Mouse (Mus musculus): ENCODE results near the gene Kcnj8.

DNA sequence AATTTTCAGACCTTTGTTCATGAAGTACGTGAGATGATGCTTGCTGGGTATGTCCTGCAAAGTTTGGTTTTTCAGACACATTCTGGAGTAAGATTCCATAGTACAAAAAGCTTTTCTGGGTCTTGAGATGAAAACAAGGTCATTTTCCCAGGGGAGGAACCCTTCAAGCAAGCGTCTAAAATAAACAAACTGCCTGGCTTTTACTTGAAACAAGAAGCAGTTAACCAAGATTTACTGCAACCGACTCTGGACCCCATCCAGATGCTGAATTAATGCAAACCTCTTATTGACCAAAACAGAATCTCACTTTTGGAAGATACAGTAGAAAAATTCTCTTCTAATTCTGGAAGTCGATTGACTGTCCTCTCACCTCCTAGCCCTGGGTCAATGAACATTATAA is 20.5 kb downstream of the Kcnj8 start:
- no peak for TF ChIP-seq HCFC1 (IDR thresholded peaks at IDR 0.05; ENCODE audit: borderline replicate concordance, insufficient read depth, low read length)
- TF ChIP-seq ZC3H11A (IDR thresholded peaks at IDR 0.05; ENCODE audit: borderline replicate concordance, low read depth, low read length): no peak
- no peak for TF ChIP-seq MAFK (IDR thresholded peaks at IDR 0.05; ENCODE audit: insufficient read depth, low read depth, low read length)

Measured in ES-E14 (cell line).